In genomic region chr12:112928401-112929241, GRCm38 (mm10) we compare ENCODE assay signal across 8 mouse cellular contexts. TPM values are rescaled to one million over a fixed set of nuclear protein-coding genes. Genes with fewer than 3 reads are reported as not detected.
A peak's percentile ranks its signal among the peaks of the same experiment; 100 is the strongest.
DNase-seq lines count a peak whose midpoint lies in the region; ATAC-seq and TF ChIP-seq lines count a peak whose summit lies in the region.

No protein-coding gene starts in this region.

- H3K36me3 ChIP-seq in forebrain, embryonic 11.5 days (ENCODE audit: control insufficient read depth, insufficient read depth, low read length), result no peaks in the 10 kb centered on the region
- no peaks in the 10 kb centered on the region for H3K36me3 ChIP-seq in hindbrain, postnatal 0 days (ENCODE audit: insufficient read depth, low read length)
- H3K36me3 ChIP-seq in limb, embryonic 15.5 days, result no peaks in the 10 kb centered on the region

- no peak for TF ChIP-seq CTCF in hindbrain, postnatal 0 days (IDR thresholded peaks at IDR 0.05; ENCODE audit: low read depth)

- 2% methylated on average over 100 of the region's 124 CpGs for WGBS in forebrain, embryonic 11.5 days
- WGBS in hindbrain, postnatal 0 days, result under 1% methylated on average over 92 of the region's 124 CpGs
- under 1% methylated on average over 93 of the region's 124 CpGs for WGBS in limb, embryonic 15.5 days

- H3K4me2 ChIP-seq in forebrain, embryonic 11.5 days (ENCODE audit: low read depth, low read length, severe bottlenecking), result peak overlapping the region; percentile 82
- H3K4me2 ChIP-seq in hindbrain, postnatal 0 days (ENCODE audit: low read depth, low read length), result peak overlapping the region; percentile 72
- H3K4me2 ChIP-seq in limb, embryonic 15.5 days, result peak overlapping the region; percentile 96

- peak overlapping the region; percentile 54 for H3K4me3 ChIP-seq in forebrain, embryonic 11.5 days (ENCODE audit: low read depth, low read length)
- H3K4me3 ChIP-seq in hindbrain, postnatal 0 days (ENCODE audit: low read length), result peak overlapping the region; percentile 64
- peak overlapping the region; percentile 55 for H3K4me3 ChIP-seq in limb, embryonic 15.5 days

- H3K4me1 ChIP-seq in forebrain, embryonic 11.5 days (replicated peaks; ENCODE audit: control insufficient read depth, insufficient read depth, low read length), result peaks cover 13% of the 10 kb centered on the region; the same call in 1 of the 2 replicates
- peaks cover 9% of the 10 kb centered on the region; the same call in 1 of the 2 replicates for H3K4me1 ChIP-seq in hindbrain, postnatal 0 days (ENCODE audit: insufficient read depth, low read length)
- H3K4me1 ChIP-seq in limb, embryonic 15.5 days, result peaks cover 47% of the 10 kb centered on the region

- H3K9ac ChIP-seq in forebrain, embryonic 11.5 days (ENCODE audit: low read length), result peak overlapping the region; percentile 51
- peak overlapping the region; percentile 81 for H3K9ac ChIP-seq in hindbrain, postnatal 0 days (replicated peaks; ENCODE audit: low read length)
- H3K9ac ChIP-seq in limb, embryonic 15.5 days, result peak overlapping the region; percentile 37; the same call in 1 of the 2 replicates

- H3K27me3 ChIP-seq in forebrain, embryonic 11.5 days (ENCODE audit: control insufficient read depth, insufficient read depth, low read length), result peaks cover 33% of the 10 kb centered on the region
- no peaks in the 10 kb centered on the region; the same call in 1 of the 2 replicates for H3K27me3 ChIP-seq in hindbrain, postnatal 0 days (ENCODE audit: insufficient read depth, low read length)
- H3K27me3 ChIP-seq in limb, embryonic 15.5 days, result peaks cover 64% of the 10 kb centered on the region

- no peak overlapping the region for H3K27ac ChIP-seq in forebrain, embryonic 11.5 days (ENCODE audit: low read depth, low read length)
- peak overlapping the region; percentile 88 for H3K27ac ChIP-seq in hindbrain, postnatal 0 days
- H3K27ac ChIP-seq in limb, embryonic 15.5 days, result peak overlapping the region; percentile 43

- 0 out of 2 replicates have a peak, but pooled peaks have one; percentile 7 for ATAC-seq in cerebellum, adult (ENCODE audit: insufficient number of reproducible peaks, low FRiP score, low TSS enrichment)
- peak; percentile 40 for ATAC-seq in forebrain, embryonic 11.5 days (replicated peaks; ENCODE audit: low FRiP score)
- ATAC-seq in hindbrain, postnatal 0 days, result peak; percentile 60
- ATAC-seq in limb, embryonic 15.5 days (ENCODE audit: insufficient number of reproducible peaks, low FRiP score, low TSS enrichment, low read depth), result no peak

- no peaks in the 10 kb centered on the region for H3K9me3 ChIP-seq in forebrain, embryonic 11.5 days (ENCODE audit: control insufficient read depth, low read length)
- H3K9me3 ChIP-seq in hindbrain, postnatal 0 days (ENCODE audit: low read length), result no peaks in the 10 kb centered on the region
- H3K9me3 ChIP-seq in limb, embryonic 15.5 days, result no peaks in the 10 kb centered on the region

- DNase-seq in cerebellum, adult 8-10 months, result no peak
- DNase-seq in ES-CJ7 (ENCODE audit: low read depth, low spot score), result peak; percentile 43
- DNase-seq in forebrain, embryonic 11.5 days (ENCODE audit: low spot score), result peak; percentile 71
- peak; percentile 73 for DNase-seq in hindbrain, postnatal 0 days (ENCODE audit: low spot score)
- DNase-seq in neural tube, embryonic 10.5 days (ENCODE audit: extremely low spot score, low spot score), result peak; percentile 49
- DNase-seq in thymus, postnatal 25 days, result peak; percentile 38

RNA-seq across cellular contexts. Expression of gene Jag2, which starts 1.0 kb away (rescaled TPM):
- polyA plus RNA-seq in forebrain, embryonic 11.5 days (2014; fragmentation: Nextera tagmentation; extraction: Ambion mirVana), result 3.2 and 4.3 TPM in 2 replicates
- 63.4 and 88.4 TPM in 2 replicates for total RNA-seq in hindbrain, postnatal 0 days (2014; rRNA removed)
- polyA plus RNA-seq in hindbrain, postnatal 0 days (2015; fragmentation: Nextera tagmentation; extraction: Ambion mirVana), result 7.7 and 8.5 TPM in 2 replicates
- 10.3 and 11.6 TPM in 2 replicates for polyA plus RNA-seq in limb, embryonic 15.5 days (2015; fragmentation: Nextera tagmentation; extraction: Ambion mirVana)

RNA-seq across cellular contexts. Expression of gene Nudt14, which starts 13.3 kb away (rescaled TPM):
- polyA plus RNA-seq in forebrain, embryonic 11.5 days (2014; fragmentation: Nextera tagmentation; extraction: Ambion mirVana), result 57.6 and 59.2 TPM in 2 replicates
- 29.0 and 29.4 TPM in 2 replicates for total RNA-seq in hindbrain, postnatal 0 days (2014; rRNA removed)
- polyA plus RNA-seq in hindbrain, postnatal 0 days (2015; fragmentation: Nextera tagmentation; extraction: Ambion mirVana), result 51.7 and 54.8 TPM in 2 replicates
- 70.5 and 71.2 TPM in 2 replicates for polyA plus RNA-seq in limb, embryonic 15.5 days (2015; fragmentation: Nextera tagmentation; extraction: Ambion mirVana)

RNA-seq across cellular contexts. Expression of gene Btbd6, which starts 47.7 kb away (rescaled TPM):
- polyA plus RNA-seq in forebrain, embryonic 11.5 days (2014; fragmentation: Nextera tagmentation; extraction: Ambion mirVana), result 26.7 and 27.8 TPM in 2 replicates
- total RNA-seq in hindbrain, postnatal 0 days (2014; rRNA removed), result 71.0 and 76.1 TPM in 2 replicates
- polyA plus RNA-seq in hindbrain, postnatal 0 days (2015; fragmentation: Nextera tagmentation; extraction: Ambion mirVana), result 52.1 and 52.9 TPM in 2 replicates
- 25.4 and 26.3 TPM in 2 replicates for polyA plus RNA-seq in limb, embryonic 15.5 days (2015; fragmentation: Nextera tagmentation; extraction: Ambion mirVana)
